Mouse (Mus musculus): ENCODE results near the gene Ppp1r36. TPM values are rescaled to one million over a fixed set of nuclear protein-coding genes. Genes with fewer than 3 reads are reported as not detected.

The Ppp1r36 gene
- polyA plus RNA-seq, 1 experiment = not detected

GRCm38 (mm10) chr12:76467256-76467655, 49.9 kb downstream of the Ppp1r36 start:
- Histone ChIP-seq H3K4me1 (ENCODE audit: control insufficient read depth, insufficient read depth, low read length) (no peaks in the 10 kb centered on the region; the same call in 1 of the 2 replicates), H3K27ac (ENCODE audit: control insufficient read depth, insufficient read depth, low read depth, low read length, poor library complexity) (no peak overlapping the region), H3K4me3 (replicated peaks; ENCODE audit: control insufficient read depth, low read depth, low read length) (no peak overlapping the region)
- WGBS = 30% methylated on average over 7 of the region's 7 CpGs
- TF ChIP-seq POLR2A (IDR thresholded peaks at IDR 0.05; ENCODE audit: borderline replicate concordance, control insufficient read depth, low read depth, low read length) = no peak
- no peak for TF ChIP-seq CTCF (IDR thresholded peaks at IDR 0.05; ENCODE audit: control insufficient read depth, insufficient read depth, low read length)

- Histone ChIP-seq H3K4me3 (replicated peaks; ENCODE audit: control insufficient read depth, low read depth, low read length) (no peak overlapping the region), H3K27ac (ENCODE audit: control insufficient read depth, insufficient read depth, low read depth, low read length, poor library complexity) (no peak overlapping the region), H3K4me1 (ENCODE audit: control insufficient read depth, insufficient read depth, low read length) (no peaks in the 10 kb centered on the region; the same call in 1 of the 2 replicates)
- TF ChIP-seq CTCF (IDR thresholded peaks at IDR 0.05; ENCODE audit: control insufficient read depth, insufficient read depth, low read length) = peak; percentile 63
- TF ChIP-seq POLR2A (IDR thresholded peaks at IDR 0.05; ENCODE audit: borderline replicate concordance, control insufficient read depth, low read depth, low read length) = no peak
- WGBS = 2% methylated on average over 4 of the region's 4 CpGs
Observed at GRCm38 (mm10) chr12:76472046-76472445, 54.7 kb downstream of the Ppp1r36 start.

DNA sequence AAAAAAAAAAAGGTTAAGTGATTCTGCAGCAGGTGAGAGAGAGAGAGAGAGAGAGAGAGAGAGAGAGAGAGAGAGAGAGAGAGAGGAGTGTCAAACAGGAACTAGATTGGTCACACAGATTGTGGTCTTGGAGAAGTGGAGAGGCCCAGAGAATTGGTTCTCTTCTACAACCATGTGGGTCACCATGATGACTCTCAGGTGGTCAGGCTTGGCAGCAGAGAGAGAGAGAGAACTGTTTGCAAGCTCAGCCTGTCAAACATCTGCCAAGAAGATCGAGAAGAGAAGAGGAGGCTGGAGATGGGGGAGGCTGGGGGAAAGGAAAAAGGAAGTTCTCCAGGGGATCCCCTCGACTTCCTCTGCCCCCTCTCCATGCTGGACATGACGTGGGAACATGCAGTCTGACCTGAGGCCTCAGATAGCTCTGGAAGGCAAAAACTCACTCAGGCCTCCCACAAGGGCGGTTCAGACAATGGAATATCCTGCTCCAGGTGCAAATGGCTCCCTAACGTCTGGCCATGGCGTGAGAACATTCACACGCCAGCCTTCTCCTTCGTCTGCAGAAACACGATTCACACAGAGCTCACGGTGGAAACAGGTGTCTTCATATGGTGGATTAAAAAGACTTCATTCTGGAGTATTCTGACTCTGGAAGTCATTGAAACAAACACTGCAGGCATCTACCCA, 56.4 kb downstream of the Ppp1r36 start:
- no peak for TF ChIP-seq CTCF (IDR thresholded peaks at IDR 0.05; ENCODE audit: control insufficient read depth, insufficient read depth, low read length)
- TF ChIP-seq POLR2A (IDR thresholded peaks at IDR 0.05; ENCODE audit: borderline replicate concordance, control insufficient read depth, low read depth, low read length) = no peak
- 53% methylated on average over 10 of the region's 10 CpGs for WGBS

DNA sequence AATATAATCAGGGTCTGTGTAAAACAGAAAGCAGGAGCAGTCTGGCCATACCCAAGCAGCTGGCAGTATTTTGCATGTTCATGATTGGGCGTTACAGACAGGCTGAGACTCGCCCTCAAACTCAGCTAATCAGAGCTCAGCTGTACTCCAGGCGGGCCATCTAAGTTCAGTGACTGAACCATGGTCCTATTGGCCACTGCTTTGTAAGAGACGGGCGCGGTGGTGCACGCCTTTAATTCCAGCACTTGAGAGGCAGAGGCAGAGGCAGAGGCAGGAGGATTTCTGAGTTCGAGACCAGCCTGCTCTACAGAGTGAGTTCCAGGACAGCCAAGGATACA, 56.9 kb downstream of the Ppp1r36 start:
- no peaks in the 10 kb centered on the region; the same call in 1 of the 2 replicates for H3K4me1 ChIP-seq (ENCODE audit: control insufficient read depth, insufficient read depth, low read length)
- H3K27ac ChIP-seq (ENCODE audit: control insufficient read depth, insufficient read depth, low read depth, low read length, poor library complexity) = no peak overlapping the region
- TF ChIP-seq CTCF (IDR thresholded peaks at IDR 0.05; ENCODE audit: control insufficient read depth, insufficient read depth, low read length) (no peak), POLR2A (IDR thresholded peaks at IDR 0.05; ENCODE audit: borderline replicate concordance, control insufficient read depth, low read depth, low read length) (no peak)
- 61% methylated on average over 8 of the region's 8 CpGs for WGBS
- H3K4me3 ChIP-seq (replicated peaks; ENCODE audit: control insufficient read depth, low read depth, low read length) = no peak overlapping the region

More for the DNA sequence above, 56.4 kb downstream of the Ppp1r36 start:
- Histone ChIP-seq H3K4me3 (replicated peaks; ENCODE audit: control insufficient read depth, low read depth, low read length) (no peak overlapping the region), H3K4me1 (ENCODE audit: control insufficient read depth, insufficient read depth, low read length) (no peaks in the 10 kb centered on the region; the same call in 1 of the 2 replicates), H3K27ac (ENCODE audit: control insufficient read depth, insufficient read depth, low read depth, low read length, poor library complexity) (no peak overlapping the region)

DNA sequence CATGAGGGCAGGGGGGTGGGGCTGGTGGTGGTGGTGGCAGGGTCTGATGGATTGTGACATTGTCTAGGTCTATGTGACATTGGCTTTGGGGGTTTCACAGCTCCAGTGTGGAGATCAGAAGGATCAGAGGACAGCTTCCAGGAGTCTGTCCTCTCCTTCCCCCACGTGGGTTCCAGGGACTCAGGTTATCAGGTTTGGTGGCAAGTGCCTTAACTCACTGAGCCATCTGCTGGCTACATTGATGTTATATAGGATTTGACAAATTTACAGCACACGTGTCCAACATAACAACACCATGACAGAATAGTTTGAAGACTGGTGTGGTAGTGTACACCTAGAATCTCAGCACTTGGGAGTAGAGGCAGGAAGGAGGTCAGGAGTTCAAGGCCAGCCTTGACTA, 57.5 kb downstream of the Ppp1r36 start:
- no peaks in the 10 kb centered on the region; the same call in 1 of the 2 replicates for H3K4me1 ChIP-seq (ENCODE audit: control insufficient read depth, insufficient read depth, low read length)
- 30% methylated on average over 2 of the region's 2 CpGs for WGBS
- no peak overlapping the region for H3K27ac ChIP-seq (ENCODE audit: control insufficient read depth, insufficient read depth, low read depth, low read length, poor library complexity)
- no peak overlapping the region for H3K4me3 ChIP-seq (replicated peaks; ENCODE audit: control insufficient read depth, low read depth, low read length)
- no peak for TF ChIP-seq CTCF (IDR thresholded peaks at IDR 0.05; ENCODE audit: control insufficient read depth, insufficient read depth, low read length)
- no peak for TF ChIP-seq POLR2A (IDR thresholded peaks at IDR 0.05; ENCODE audit: borderline replicate concordance, control insufficient read depth, low read depth, low read length)

- Histone ChIP-seq H3K4me1 (ENCODE audit: control insufficient read depth, insufficient read depth, low read length) (no peaks in the 10 kb centered on the region; the same call in 1 of the 2 replicates), H3K4me3 (replicated peaks; ENCODE audit: control insufficient read depth, low read depth, low read length) (no peak overlapping the region), H3K27ac (ENCODE audit: control insufficient read depth, insufficient read depth, low read depth, low read length, poor library complexity) (no peak overlapping the region)
- WGBS = 72% methylated on average over 1 of the region's 1 CpGs
- TF ChIP-seq CTCF (IDR thresholded peaks at IDR 0.05; ENCODE audit: control insufficient read depth, insufficient read depth, low read length) = no peak
- no peak for TF ChIP-seq POLR2A (IDR thresholded peaks at IDR 0.05; ENCODE audit: borderline replicate concordance, control insufficient read depth, low read depth, low read length)
Observed at GRCm38 (mm10) chr12:76476146-76476545, 58.8 kb downstream of the Ppp1r36 start.

DNA sequence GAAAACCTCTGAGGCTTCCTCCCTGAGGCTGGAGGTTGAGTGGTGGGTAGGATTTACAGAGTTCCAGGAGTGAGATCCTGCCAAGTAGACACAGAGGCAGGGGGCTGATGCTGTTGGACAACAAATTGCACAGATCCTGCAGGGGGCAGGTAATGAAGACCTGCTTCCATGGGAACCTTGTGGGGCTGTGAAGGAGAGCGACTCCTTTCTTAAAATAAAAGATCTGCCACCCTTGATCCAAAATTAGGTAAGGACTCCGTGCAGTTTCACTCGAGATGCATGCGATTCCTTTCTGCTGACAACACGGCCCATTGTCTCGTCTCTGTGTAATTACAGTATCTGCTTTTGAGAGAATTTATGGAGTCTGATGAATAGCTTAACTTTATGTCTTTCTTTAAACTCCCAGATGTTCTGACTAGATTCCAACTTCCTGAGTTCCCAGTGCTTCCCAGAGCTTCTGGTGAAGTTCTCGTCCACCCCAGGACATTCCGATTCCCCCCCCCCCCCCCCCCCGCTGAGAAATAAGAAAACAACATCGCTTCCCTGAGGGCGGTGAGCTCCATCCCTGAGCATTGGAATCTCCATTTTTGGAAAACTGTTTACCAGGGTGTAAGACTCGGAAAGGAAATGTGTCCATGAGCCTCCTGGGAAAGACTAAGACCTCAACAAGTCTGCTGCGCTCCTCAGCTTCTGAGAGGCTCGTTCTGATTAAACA, 61.1 kb downstream of the Ppp1r36 start:
- WGBS = 55% methylated on average over 14 of the region's 14 CpGs
- H3K4me3 ChIP-seq (replicated peaks; ENCODE audit: control insufficient read depth, low read depth, low read length) = no peak overlapping the region

GRCm38 (mm10) chr12:76479174-76479573, 61.8 kb downstream of the Ppp1r36 start:
- Histone ChIP-seq H3K27ac (ENCODE audit: control insufficient read depth, insufficient read depth, low read depth, low read length, poor library complexity) (no peak overlapping the region), H3K4me1 (ENCODE audit: control insufficient read depth, insufficient read depth, low read length) (no peaks in the 10 kb centered on the region), H3K4me3 (replicated peaks; ENCODE audit: control insufficient read depth, low read depth, low read length) (no peak overlapping the region)
- TF ChIP-seq CTCF (IDR thresholded peaks at IDR 0.05; ENCODE audit: control insufficient read depth, insufficient read depth, low read length) (no peak), POLR2A (IDR thresholded peaks at IDR 0.05; ENCODE audit: borderline replicate concordance, control insufficient read depth, low read depth, low read length) (no peak)
- 40% methylated on average over 5 of the region's 5 CpGs for WGBS

More for the DNA sequence above, 61.1 kb downstream of the Ppp1r36 start:
- no peak for TF ChIP-seq CTCF (IDR thresholded peaks at IDR 0.05; ENCODE audit: control insufficient read depth, insufficient read depth, low read length)
- no peak for TF ChIP-seq POLR2A (IDR thresholded peaks at IDR 0.05; ENCODE audit: borderline replicate concordance, control insufficient read depth, low read depth, low read length)
- no peak overlapping the region for H3K27ac ChIP-seq (ENCODE audit: control insufficient read depth, insufficient read depth, low read depth, low read length, poor library complexity)
- no peaks in the 10 kb centered on the region for H3K4me1 ChIP-seq (ENCODE audit: control insufficient read depth, insufficient read depth, low read length)

Data from bone marrow, adult 2 months (tissue).